Mouse (Mus musculus): ENCODE measurements at regions not wholly inside any gene's neighbourhood (a gene's known extent, or its start where the extent isn't known, plus 50 kb on each side); places are given as distances from the start of the nearest gene placed in this dataset.

GRCm38 (mm10) chr12:107831400-107832128, 171.8 kb downstream of the Bcl11b start:
- DNase-seq (ENCODE audit: low spot score in 2 of 2) = no peak

DNA sequence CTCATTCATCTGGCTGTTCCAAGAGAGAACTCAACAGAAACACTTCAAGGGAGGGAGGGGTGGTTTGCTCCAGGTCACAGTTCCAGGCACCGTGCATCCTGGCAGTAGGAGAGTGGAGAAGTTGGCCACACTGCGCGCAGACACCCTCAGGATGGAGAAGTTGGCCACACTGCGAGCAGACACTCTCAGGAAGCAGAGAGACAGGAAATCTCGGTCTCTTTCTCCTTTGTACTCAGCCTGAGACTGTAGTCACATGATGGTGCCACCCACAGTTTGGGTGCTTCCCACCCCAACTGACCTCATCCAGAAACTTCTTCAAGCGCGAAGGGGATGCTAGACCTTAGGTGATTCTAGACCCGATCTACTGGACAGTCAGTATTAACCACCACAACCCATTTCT, 170.4 kb downstream of the Bcl11b start:
- DNase-seq (ENCODE audit: low spot score in 2 of 2) = no peak

GRCm38 (mm10) chr12:107834512-107834911, 168.9 kb downstream of the Bcl11b start:
- DNase-seq (ENCODE audit: low spot score in 2 of 2) = no peak

DNA sequence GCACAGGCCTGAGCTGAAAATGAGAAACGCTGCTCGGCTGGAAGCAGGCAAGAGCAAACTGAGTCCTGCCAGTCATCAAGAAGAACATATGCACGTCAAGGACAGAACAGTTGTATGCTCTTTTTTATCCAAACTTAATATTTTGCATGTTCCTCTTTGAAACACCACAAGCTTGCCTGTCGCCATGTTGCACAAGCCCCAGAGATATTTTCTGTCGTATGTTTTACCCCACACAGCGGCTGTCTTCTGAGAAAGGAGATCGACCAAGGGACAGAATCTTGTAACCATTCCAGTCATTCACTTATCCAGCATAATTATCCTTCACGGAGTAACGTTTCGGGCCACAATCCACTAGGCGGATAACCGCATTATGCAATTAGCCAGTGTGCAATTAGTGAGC, 165.7 kb downstream of the Bcl11b start:
- no peak for DNase-seq (ENCODE audit: low spot score in 2 of 2)

DNA sequence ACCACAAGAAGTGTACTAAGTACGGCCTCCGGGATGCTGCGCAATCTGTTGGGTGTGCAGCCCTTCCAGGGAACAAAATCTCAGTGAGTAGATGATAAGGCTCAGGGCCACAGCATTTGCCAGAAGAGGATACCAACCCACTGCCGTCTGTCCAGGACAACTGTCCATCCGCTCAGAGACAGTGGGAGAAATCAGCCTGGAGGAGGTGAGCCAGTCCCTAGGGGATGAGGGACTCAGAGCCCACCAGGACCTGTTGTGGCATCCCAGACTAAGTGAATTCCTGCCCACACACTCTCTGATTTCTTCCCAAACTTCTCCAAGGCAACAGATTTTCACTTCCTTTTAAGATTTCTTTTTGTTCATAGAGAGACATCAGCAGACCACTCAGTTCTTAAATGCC, 158.8 kb downstream of the Bcl11b start:
- DNase-seq (ENCODE audit: low spot score in 2 of 2) = peak in 1 of 2 experiments; percentile 22

DNA sequence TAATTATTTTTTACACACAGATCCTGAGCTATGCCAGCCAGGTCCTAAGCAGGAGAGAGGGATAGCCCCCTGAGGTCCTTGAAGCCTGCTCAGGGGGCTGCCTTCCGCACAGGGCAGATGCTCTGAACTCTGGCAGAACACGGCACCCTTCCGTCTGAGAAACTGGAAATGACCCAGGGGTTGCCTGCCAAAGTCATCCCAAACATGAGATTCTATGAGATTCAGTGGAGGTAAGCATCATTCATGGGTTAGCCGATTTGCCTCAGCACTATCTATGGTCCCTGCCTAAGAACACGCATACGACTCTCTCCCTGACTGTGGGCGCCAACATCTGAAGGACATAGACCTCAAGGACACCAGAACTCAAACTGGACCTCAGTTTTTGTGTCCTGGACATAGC, 152.8 kb downstream of the Bcl11b start:
- no peak for DNase-seq (ENCODE audit: low spot score in 2 of 2)

DNA sequence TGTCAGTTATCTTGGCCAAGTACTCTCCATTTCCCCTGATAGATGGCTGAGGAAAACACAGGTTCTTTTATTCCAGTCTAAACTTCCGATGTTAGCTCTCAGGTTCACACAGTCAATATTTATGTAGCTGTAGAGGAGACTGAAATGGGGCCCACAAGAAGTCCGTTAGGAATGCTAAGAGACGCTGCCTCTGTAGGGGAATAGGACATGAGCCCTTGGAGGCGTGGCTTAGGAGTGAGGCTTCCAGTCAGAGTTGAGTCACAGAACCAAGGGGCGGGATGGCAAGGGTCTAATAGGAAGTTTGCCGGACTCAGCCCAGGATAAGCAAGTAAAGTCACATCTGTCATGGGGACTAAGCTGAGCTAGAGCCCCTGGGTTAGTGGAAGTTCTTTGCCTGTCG, 150.5 kb downstream of the Bcl11b start:
- no peak for DNase-seq (ENCODE audit: low spot score in 2 of 2)

DNA sequence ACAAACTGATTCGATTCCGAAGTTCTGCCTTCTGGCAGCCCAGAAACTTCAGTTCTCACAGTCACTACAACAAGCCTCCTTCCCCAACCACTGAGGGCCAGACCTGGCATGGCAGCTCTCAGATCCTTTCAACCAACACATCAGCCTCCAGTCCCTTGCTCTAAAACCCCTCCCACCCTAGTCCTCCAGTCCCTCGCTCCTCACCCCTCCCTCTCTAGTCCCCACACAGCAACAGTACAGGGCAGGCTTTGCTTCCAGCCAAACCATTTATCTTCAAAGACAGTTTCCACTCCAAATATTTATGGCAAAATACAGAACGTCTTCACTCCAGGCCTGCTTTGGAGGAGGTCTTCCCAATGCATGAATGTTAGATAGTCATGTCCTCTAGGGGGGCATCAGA, 147.9 kb downstream of the Bcl11b start:
- no peak for DNase-seq (ENCODE audit: low spot score in 2 of 2)

DNA sequence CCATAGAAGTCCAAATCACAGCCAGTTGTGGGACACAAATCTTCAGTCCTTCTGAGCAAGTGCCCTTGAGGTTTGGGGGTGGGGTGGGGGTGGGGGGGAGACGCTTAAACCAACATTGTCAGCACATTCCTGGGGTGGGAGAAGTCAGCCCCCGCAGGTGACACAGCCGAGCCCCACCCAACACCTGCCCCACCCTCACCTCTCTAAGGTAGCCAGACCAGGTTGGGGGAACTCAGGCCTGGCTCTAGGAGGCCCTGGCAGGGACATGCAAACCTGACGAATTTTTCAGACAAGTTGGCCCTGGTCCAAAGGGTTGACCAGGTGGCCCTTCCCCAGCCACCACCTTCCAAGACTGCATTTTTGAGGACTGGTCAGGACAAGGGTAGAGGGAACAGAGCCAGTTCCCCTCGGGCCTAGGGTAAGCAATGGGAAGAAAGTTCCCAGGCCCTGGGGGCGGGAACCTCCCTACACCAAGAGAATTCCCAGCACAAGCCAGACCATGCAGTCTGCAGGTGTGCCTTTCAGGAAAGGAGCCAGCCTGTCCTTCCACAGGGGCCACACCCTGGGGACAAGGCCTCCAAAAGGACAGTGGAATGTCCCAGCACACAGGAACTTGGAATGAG, 146.9 kb downstream of the Bcl11b start:
- no peak for DNase-seq (ENCODE audit: low spot score in 2 of 2)

DNA sequence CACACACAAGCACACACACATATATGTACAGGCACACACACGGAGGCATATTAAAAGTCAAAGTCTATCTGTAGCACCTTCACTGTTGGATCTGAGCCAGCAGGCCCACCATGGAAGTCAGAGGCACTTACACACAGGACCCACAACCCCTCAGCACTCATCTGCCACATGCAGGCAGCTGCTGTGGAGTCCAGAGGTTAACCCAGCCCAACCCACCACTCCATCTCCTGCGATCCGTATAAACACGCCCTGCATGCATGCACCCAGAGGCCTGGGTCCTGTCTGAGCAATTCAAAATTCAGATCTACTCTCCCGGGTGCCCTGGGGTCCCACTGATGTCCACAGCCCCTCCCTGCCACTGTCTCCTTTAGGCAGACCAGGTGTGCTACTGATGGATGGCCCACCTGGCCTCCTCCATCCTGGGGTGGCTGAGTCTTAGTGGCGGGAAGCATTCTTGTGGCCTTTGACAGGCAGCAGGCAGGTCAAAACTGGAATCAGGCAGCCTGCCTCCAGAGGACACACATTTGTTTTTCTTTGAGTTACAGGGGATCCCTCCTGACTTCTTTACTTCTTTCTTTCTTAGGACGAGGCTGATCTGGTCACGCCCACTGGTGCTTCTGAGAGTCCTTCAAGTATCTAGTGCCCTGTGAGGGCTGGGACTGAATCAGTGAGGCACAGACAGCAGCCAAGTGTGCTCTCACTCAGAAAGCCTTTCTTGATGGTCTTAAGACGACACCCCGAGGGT, 144.7 kb downstream of the Bcl11b start:
- no peak for DNase-seq (ENCODE audit: low spot score in 2 of 2)

DNA sequence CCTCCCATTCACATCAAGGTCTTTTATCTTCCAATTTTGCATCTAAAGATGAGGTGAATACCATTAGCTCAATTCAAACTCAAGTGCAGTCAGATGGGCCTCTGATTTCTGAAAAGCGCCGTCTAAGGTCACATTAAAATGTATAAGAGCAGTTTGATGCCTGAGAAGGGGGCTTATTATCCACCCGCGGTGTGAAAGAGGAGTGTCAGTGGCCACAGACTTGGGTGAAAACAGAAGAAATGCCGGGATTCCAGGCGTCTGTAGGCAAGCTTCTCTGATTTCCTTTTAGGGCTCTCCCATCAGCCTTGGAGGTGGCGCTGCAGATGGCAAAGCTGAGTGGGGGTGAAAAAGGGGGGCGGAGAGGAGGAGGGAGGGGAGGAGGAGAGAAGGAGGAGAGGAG, 143.7 kb downstream of the Bcl11b start:
- DNase-seq (ENCODE audit: low spot score in 2 of 2) = no peak

DNA sequence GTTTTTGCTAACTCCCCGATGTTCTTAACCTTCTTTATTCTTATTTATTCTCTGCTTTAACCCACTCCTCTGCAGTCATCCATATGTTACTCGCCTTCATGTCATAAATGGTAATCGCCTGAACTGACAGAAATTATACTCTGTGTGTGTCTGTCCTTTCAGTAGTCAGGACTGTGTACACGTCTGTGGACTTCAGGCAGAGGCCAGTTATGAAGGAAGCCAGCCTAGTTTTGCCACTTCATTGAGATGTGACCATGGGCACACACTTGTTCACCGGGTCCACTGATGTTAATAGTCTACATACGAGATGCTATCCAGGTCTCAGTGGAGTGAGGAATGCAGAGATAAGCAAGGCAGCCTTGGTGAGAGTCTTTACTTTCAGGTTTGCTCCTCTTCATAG, 143.0 kb downstream of the Bcl11b start:
- no peak for DNase-seq (ENCODE audit: low spot score in 2 of 2)

Measured in left cerebral cortex, adult 18-20 months (tissue).